Mouse (Mus musculus) activated CD4-positive, CD25-positive, alpha-beta regulatory T cell, adult 4 months (primary cell): ENCODE data around the gene Tigit. TPM values are rescaled to one million over a fixed set of nuclear protein-coding genes. Genes with fewer than 3 reads are reported as not detected.
A peak's percentile ranks its signal among the peaks of the same experiment; 100 is the strongest.

Experiments used
- ATAC-seq: one replicate; pipeline ENCODE4 v1.8.0; 2017
- polyA plus RNA-seq, 2 experiments: library from polyadenylated mRNA; unstranded; fragments of 100-300 nt; shearing (Covaris generic); gene quantifications; one replicate each; pipeline ENCODE4 v1.2.1; 2017

Tigit gene
- polyA plus RNA-seq, result 100 to 1,000 TPM; 390 to 542 TPM

DNA sequence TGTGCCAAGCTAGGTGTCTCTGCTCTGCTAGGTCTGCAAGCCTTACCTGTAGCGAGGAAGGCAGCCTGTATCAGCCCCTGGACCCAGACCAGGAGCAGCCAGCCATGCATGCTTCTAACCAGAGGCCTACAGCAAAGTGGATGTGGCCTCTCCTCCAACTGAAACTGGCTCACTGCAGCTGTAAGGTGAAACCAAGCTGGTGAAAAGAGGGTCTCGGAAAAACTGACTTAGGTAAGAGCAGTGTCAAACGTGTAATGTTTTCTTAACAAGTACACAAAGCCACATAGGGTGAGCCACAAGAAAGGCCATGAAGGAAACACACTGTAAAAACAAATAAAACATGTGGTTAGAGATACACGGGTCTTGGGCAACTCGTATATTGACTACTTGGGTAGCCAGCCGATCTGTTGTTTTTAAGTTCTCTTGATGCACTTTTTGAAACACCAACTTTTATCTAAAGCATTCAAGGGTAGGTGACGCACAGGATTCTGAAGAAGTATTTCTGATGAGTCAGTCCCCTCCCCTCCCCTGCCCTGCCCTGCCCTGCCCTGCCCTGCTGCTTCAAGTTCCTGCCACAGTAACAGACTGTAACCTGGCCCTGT is at the start of gene Tigit:
Gene Tigit, minus strand, starts transcription at position 169 of the 602 bp plus-strand sequence.
- ATAC-seq, result peak; percentile 76

DNA sequence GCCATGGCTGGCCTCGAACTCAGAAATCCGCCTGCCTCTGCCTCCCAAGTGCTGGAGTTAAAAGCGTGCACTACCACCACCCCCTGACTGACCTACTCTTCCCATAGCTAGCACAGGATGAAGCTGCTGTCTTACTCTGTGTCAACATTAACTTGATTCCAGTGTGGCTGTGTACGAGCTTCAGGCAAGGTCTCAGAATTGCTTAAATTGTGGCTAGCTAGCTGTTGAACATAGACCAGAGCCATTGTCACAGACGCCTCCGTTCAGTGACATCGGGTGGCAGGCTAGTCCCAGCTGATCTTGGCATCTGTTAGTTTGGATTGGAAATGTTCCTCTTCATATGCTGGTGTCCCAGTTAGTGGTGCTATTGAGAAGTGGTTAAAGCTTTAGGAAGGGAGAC is 47.4 kb upstream of the Tigit start:
- no peak for ATAC-seq

DNA sequence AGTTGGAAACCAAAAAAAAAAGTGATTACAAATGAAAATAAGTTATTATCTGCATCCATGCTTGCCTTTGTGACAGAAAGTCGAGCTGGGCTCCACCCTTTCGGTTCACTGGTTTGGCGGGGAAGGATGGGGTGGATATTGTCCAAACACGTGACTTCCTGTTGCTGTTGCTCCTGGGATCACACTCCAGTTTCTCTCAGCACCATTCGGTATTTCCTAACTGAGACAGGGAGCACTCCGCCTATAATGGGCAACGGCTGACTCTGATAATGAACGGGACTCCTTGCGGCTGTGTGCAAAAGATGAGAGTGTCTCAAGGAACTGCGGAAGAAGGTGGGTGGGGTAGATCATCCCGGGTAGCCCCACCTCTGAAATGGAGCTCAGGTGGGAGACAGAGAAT is 46.7 kb upstream of the Tigit start:
- ATAC-seq, result no peak

DNA sequence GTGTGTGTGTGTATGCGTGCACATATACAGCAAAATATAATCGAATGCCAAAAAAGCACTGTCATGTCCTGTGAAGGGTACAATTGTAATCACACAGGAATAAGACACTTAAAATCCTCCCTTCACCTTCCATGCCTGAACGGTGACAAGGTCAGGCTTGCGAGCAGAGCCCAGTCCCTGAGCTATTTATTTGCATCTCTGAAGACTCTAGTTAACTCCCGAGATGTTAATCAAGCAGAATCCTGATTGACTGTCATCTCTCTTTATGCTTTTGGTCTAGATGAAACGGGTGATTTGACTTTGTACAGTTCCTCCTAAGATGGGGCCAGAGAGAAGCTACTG is 46.2 kb upstream of the Tigit start:
- peak; percentile 12 for ATAC-seq

DNA sequence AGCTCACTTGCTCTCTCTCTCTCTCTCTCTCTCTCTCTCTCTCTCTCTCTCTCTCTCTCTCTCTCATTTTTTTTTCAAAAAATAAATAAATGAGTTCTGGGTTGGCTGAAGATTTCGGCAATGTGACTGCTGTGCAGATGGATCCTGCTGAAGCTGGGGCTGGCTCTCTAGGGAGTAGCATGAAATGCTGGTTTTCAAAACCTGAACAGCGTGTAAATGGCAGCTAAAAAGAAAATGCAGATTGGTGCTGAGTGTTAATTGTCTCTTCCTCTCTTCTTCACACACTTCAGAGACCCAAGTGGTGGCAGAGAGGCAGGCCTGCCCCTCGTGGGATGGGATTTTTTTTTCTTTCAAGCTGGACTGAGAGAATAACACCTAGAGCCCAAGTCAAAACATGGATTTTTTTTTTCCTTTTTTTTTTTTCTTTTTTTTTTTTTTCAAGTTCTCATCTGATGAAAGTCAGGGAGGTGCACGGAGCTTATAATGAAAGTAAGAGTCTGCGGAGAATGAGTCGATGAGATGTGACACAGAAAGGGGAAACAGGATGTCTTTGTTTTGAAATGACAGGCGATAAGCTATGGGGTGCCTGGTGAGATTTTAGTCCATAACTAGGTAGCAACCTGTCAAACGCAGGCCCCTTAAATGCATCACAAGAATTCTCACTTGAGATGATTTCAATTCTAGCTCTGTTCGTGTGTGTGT is 45.6 kb upstream of the Tigit start:
- peak; percentile 82 for ATAC-seq

DNA sequence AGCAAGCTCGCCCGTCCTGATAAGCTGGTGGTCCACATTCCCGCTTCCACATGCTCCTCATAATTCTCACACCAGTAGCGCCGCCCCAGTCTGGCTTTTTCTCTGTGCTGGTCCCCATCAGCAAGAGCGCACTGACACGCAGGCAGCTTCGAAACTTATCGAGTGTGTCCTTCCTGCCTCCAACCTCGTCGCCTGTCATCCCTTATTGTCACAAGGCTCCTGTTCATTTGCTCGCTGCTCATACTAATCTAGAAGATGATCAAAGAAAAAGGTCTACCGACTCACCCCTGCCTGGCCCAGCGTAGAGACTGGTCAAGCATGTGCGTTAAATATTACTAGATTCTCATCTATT is 45.1 kb upstream of the Tigit start:
- peak; percentile 59 for ATAC-seq

DNA sequence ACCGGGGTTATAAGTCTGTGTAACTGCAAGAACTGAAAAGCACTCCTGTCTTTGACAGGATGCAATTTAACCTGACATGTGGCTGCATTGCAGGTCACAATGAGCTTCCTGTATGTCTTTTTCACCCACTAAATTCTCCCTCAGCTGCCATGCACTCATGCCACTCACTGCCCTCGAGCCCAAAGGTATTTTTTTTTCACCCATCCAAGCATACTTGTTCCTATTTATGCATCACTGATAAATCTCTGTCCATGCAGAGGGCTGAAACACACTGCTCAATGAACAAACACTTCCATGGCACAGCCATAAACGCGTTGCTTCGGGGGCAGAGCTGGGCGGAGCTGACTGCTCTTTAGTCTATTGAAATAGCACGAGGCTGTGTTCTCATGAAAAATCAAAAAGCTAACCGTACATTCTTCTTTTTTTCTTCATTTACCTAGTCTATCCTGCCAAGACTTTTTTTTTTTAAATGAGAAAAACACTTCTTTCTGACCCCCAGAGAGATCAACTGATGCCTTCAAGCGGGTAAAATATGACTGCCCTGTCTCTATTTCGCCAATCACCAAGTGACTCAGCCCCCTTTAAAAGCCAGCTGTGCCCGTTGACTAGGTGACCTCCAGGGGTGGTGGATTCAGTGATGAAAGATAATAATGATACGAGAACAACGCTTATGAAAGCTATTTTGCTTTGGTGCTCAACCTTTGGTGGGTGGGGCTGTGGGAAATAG is 44.6 kb upstream of the Tigit start:
- peak; percentile 40 for ATAC-seq

DNA sequence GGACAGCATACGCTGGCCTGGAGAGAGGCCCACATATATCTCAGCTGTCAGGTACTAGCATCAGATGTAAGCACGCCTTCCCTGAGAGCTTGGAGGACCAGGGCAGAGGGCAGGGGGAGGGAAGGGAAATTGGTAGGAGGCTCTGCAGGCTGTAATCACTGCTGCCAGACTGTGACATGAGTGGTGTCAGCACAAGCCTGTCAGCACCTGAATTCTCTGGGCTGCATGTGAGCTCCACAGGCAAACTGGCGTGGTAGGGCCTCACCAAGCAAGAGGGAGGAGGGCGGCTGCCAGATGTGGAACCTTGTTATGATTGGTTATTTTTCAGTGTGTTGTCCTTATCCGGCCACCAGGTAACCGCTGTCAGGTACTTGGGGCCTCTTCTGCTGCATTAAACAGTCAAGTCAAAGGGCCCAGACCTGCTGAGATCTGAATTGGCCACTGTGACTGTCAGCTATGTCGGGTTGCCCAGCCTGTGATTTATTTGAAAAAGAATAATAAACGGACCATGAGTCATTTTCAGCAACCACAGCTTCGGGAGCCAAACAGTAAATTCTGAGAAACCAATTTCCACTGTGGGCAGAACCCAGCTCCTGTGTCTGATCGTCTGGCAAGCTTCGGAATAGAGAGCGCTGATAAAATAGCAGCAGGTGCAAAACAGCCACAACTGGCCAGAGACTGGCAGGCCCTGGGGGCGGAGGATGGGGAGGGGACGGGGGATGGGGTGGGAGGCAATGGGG is 38.0 kb upstream of the Tigit start:
- ATAC-seq, result peak; percentile 19

DNA sequence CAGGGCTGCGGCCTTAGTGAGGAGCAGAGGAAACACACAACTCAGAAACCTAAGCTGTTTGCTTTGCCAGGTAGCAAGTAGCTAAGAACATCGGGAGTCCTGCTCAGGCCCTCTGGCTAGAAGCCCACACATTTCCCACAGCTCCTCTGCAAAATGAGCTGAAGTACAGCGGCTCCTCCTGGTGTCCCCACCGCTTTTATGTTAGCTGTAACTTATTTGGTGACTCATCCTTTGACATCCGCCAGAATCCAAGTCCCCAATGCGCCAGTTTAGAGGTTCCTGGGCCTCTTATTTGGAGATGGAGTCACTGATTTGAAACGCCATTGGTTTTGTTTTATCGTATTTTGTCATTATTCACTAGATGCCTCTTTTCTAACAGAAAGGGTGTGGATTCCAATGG is 36.6 kb upstream of the Tigit start:
- no peak for ATAC-seq

DNA sequence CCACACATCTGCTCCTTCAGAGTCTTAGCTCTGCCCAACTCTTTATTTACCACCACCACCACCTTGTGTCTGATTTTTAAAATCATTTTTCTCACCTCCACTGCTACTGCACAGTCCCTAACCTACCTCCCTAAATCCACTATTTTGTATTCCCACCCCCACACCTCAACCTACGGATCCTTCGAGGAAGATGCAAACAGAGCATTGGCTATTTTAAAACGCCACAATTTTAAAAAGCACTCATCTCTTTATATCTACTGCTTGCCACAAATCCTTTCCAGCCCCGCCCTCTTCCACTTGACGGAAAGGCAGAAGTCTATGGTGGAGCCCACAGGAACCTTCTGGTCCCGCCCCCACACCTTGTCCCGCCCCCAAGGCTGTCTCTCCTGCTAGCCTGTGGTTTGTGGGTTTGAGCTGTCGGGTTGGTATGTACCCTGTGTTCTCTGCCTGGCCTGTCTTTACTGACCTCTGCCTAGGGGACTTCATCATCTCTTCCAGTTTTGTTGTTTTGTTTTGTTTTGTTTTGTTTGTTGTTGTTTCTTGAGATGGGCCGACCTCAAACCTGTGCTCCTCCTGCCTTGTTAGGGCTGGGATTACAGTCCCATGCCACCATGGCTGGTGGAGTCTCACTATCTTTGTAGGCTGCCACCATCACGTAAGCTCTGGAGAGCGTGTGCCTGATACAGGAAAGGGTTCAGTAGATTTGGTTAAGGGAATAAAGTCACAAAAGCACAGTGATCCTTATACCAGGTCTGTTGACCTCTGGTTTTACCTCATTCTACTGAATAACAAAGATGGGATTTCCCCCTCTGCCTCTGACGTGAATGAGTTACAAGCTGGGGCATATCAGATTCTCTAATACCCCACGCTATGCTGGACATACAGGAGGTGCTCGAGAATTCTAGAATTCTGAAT is 35.0 kb upstream of the Tigit start:
- peak; percentile 63 for ATAC-seq

DNA sequence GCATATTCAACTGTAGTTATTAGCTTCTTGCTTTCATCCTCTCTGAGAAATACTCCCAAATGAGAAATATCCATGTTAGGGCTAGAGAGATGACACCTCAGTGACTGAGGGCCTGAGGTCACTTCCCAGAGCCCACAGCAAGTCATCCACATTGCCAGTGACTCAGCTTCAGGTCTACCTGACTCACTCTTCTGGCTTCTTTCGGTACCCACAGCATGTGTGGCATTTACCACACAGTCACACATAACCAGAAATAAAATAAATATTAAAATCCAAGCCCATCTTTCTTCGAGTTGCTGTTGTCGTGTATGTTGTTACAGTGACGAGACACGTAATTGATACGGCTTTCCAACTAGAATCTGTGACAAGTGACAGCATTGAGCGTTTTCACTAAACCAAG is 33.8 kb upstream of the Tigit start:
- no peak for ATAC-seq

DNA sequence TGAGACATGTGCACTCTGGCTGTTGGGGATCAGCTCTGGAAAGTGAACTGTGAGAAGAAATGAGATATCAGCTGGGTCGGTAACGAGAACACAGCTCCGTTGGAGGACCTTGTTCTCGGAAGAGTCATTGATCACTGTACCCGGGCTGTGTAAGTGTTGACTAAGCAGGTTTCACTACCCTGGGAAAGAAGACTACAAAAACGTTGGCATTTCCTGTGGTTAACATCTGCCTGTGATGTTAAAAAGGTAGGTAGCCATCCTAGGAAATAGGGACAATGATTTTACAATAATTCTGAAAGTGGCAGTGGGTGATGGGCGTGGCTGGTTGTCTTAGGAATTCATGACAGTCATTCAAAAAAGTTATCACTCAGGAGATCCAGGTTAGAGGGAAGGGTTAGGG is 31.9 kb upstream of the Tigit start:
- ATAC-seq, result peak; percentile 14

DNA sequence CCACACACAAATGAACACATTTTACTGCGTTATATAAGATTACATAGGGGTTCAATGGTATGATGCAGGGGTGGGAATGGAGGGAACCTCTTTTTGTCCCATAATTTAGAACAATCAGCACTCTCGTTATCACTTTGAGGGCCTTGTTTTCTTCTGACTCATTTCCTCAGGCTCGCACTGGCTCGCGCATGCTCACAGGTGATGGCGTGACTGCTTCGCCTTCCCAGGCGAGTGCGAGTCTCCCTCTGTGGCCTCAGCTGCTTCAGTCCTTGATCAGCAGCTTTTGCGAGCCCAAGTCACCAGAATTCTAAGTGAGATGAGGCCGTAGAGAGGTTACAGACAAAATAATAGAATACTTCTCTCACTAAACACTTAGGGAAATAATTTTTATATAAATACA is 30.2 kb upstream of the Tigit start:
- ATAC-seq, result peak; percentile 12

DNA sequence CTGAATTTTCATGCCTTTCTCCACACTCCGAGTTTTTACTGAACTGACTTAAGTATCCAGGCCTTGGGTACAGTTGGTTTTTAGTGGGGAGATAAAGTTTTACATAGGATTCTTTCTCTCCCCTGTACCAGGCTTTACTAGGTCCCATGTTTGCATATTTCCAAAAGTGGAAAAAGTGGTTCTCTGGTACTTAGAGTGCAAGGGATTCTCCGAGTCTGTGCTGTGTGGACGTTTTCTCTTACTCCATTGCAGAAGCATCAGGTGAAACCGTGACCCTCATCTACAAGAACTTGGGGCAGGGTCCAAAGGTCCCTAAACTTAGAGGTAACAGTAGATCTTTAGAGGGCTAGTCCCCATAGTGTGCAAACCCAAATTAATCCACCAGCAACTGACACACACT is 28.7 kb upstream of the Tigit start:
- no peak for ATAC-seq

DNA sequence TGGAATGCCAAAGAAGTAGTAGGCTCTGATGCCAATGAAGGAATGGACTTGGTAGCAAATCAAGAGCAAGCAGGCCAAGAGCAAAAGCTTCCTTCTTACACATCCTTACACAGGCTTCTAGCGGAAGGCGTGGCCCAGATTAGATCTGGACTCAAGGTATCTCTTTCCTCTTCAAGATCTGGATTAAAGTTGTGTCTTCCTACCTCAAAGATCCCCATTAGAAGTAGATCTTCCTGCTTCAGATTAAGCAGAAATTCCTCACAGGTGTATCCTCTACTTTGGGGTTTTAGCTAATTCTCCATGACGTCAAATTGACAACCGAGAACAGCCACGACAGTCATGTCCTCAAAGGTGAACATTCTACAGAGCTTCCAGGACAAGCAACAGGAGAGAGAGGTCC is 27.8 kb upstream of the Tigit start:
- ATAC-seq, result no peak

DNA sequence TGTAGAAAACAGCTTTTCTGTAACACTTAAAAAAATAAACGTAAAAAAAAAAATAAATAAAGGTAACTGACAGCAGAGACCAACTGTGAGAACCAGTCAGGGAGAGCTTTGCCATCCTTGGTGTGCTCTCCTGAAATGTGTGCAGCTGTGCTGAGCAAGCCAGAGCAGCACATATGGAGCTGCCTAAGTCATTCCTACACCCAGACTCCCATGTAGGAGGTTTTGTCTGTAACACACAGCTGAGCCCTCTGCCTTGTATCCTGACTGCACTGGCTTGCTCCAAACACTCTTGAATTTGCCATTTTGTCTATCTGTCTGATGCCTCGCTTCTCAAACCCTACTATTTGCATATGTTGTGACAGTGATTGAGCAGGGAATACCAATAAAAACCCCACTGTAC is 27.0 kb upstream of the Tigit start:
- no peak for ATAC-seq

DNA sequence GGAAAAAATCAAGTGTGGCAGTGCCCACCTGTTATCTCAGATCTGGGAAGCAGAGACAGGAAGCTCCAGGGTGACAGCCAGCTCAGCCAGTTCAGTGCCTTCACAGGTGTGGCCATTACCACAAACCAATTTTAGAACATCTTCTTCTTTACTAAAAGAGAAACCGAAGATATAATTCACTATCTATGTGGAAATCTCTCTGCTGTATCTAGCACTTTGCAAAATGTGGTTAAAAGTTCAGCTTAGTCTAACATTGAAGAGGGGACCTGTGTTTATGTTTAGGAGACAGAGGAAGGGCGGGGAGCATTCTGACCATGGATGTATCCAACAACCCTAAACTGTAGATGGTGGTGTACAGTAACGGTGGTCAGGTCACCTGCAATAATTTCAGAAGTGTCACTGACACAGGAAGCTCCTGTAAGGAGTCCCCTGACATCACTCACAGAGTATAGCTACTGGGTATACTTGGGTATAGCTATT is 26.3 kb upstream of the Tigit start:
- ATAC-seq, result peak; percentile 80

DNA sequence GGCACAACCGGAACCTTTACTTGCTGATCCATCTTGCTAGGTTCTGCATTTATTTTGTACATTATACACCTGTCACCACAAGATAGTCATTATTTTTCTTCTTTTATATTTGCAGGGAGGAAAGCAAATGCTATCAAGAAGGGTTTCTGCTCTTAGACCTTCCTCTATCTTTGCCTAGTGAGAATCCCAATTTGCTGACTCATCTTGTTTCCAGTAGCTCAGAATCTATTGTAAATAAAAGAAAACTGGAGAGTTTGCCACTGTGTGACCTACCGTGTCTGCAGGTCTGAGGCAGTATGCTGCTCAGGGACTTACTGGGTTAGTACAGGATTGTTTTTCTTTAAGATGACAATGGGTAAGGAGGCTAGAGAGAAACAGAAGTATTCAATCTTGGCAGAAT is 24.0 kb upstream of the Tigit start:
- no peak for ATAC-seq

DNA sequence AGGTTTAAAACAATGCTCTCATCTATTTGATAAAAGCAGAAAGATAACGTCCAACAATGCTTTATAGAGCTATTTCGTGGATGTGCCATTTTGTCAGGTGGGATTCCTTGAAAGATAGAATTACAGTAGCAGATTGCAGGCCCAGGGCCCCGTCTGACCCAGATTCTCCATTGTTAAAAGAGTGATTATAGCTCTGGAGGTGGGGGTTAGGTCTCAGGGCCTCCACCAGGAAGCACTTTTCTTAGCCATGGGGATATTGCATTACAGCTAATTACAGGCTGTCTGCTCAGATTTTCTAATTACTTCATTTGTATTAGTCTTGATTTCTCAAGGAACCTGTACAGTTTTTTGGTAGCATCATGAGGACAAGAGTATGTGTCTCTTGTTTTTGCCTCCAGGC is 10.5 kb upstream of the Tigit start:
- no peak for ATAC-seq

DNA sequence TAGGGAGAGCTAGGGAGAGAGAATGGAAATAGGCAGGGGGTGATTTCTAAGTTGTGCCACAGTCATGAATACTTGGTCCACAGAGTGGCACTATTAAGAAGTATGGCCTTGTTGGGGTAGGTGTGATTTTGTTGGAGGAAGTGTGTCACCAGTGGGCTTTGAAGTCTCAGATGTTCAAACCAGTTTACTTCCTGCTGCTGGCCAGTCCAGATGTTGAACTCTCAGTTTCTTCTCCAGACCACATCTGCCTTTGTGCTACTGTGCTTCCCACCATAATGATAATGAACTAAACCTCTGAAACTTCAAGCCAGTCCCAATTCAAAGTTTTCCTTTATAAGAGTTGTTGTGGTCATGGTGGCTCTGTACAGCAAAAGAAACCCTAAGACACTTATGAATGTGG is 8.8 kb upstream of the Tigit start:
- no peak for ATAC-seq

DNA sequence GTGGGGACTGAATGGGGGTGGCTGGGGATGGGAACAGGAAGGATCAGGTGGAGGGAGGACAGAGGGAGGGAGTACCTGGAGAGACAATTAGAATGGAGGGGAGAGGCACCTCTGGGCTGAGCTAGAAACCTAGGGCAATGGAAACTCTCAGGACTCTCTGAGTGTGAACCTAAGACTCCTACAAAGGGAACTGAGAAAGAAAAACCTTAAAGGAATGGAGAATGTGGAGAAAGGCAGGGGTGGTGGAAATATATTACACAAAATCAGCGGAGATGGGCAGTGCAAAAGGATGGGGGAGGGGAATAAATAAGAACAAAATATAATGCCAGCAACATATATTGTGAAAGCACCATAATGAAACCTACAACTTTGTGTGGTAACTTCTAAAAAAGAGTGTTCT is 8.0 kb upstream of the Tigit start:
- no peak for ATAC-seq

DNA sequence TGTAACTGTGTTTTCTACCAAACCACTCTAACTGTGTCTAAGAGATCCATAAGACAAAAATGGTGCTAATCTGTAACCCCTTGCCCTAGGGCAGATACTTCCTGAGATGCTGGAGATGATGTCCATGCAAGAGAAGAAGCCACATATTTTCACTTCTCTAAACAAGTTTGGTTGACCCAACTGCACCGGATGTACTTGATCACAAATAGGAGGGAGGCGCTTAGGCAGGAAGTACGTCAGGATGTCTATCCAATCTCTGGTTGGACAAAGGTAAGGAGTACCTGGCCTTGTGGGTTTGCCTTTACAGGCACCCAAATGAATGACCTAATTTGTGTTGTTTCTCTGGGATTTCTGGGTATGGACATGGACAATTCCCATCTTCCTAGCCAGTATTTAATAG is 4.3 kb upstream of the Tigit start:
- ATAC-seq, result no peak
